Mouse (Mus musculus): ENCODE measurements at regions not wholly inside any gene's neighbourhood (a gene's known extent, or its start where the extent isn't known, plus 50 kb on each side); places are given as distances from the start of the nearest gene placed in this dataset.

GRCm38 (mm10) chr16:24255037-24255436, 138.3 kb upstream of the Lpp start:
- no peak for DNase-seq

GRCm38 (mm10) chr16:24254590-24254989, 138.7 kb upstream of the Lpp start:
- no peak for DNase-seq

GRCm38 (mm10) chr16:24254143-24254542, 139.2 kb upstream of the Lpp start:
- no peak for DNase-seq

GRCm38 (mm10) chr16:24247291-24247690, 146.0 kb upstream of the Lpp start:
- DNase-seq = no peak

- peak; percentile 28 for DNase-seq
Measured at GRCm38 (mm10) chr16:24238075-24238555, 155.2 kb upstream of the Lpp start.

GRCm38 (mm10) chr16:24237425-24237824, 155.9 kb upstream of the Lpp start:
- DNase-seq = no peak

- DNase-seq = no peak
Measured at GRCm38 (mm10) chr16:24237013-24237412, 156.3 kb upstream of the Lpp start.

- DNase-seq = no peak
Measured at GRCm38 (mm10) chr16:24236511-24236910, 156.8 kb upstream of the Lpp start.

GRCm38 (mm10) chr16:24234795-24235194, 158.5 kb upstream of the Lpp start:
- no peak for DNase-seq

GRCm38 (mm10) chr16:24232001-24232530, 161.2 kb upstream of the Lpp start:
- DNase-seq = no peak

GRCm38 (mm10) chr16:24231506-24231905, 161.8 kb upstream of the Lpp start:
- DNase-seq = no peak

GRCm38 (mm10) chr16:24229002-24229607, 164.2 kb upstream of the Lpp start:
- DNase-seq = no peak

- DNase-seq = no peak
Measured at GRCm38 (mm10) chr16:24225897-24226296, 167.4 kb upstream of the Lpp start.

- DNase-seq = no peak
Measured at GRCm38 (mm10) chr16:24225090-24225489, 168.2 kb upstream of the Lpp start.

- no peak for DNase-seq
Measured at GRCm38 (mm10) chr16:24223901-24224300, 169.4 kb upstream of the Lpp start.

GRCm38 (mm10) chr16:24223527-24223880, 169.8 kb upstream of the Lpp start:
- DNase-seq = no peak

- DNase-seq = no peak
Measured at GRCm38 (mm10) chr16:24222759-24223526, 170.4 kb upstream of the Lpp start.

GRCm38 (mm10) chr16:24221992-24222391, 171.3 kb upstream of the Lpp start:
- no peak for DNase-seq

GRCm38 (mm10) chr16:24220613-24221012, 172.7 kb upstream of the Lpp start:
- DNase-seq = no peak

GRCm38 (mm10) chr16:24219691-24220090, 173.6 kb upstream of the Lpp start:
- DNase-seq = no peak

GRCm38 (mm10) chr16:24218850-24219185, 174.5 kb upstream of the Lpp start:
- DNase-seq = no peak

GRCm38 (mm10) chr16:24218162-24218849, 175.0 kb upstream of the Lpp start:
- DNase-seq = peak; percentile 10

GRCm38 (mm10) chr16:24216828-24217227, 176.5 kb upstream of the Lpp start:
- no peak for DNase-seq

- no peak for DNase-seq
Measured at GRCm38 (mm10) chr16:24215353-24215752, 178.0 kb upstream of the Lpp start.
